Mouse (Mus musculus) fat pad, adult 2 months (tissue): ENCODE results near the gene Nufip1.

Experiments used
- DNase-seq: peaks from one replicate; pipeline ENCODE4 v3.0.0-alpha.2; 2011; ENCODE audit warnings: low read depth, low spot score; ENCODE audit errors: extremely low read depth

Gene Nufip1

GRCm38 (mm10) chr14:76110396-76111221, at the start of gene Nufip1, which contains the start of gene Gpalpp1:
Nufip1 (plus strand) TSS chr14:76110891.
Gpalpp1 (minus strand) TSS chr14:76110760.
- peak; percentile 56 for DNase-seq

GRCm38 (mm10) chr14:76067237-76067636, 43.5 kb upstream of the Nufip1 start:
- DNase-seq: peak; percentile 91

DNA sequence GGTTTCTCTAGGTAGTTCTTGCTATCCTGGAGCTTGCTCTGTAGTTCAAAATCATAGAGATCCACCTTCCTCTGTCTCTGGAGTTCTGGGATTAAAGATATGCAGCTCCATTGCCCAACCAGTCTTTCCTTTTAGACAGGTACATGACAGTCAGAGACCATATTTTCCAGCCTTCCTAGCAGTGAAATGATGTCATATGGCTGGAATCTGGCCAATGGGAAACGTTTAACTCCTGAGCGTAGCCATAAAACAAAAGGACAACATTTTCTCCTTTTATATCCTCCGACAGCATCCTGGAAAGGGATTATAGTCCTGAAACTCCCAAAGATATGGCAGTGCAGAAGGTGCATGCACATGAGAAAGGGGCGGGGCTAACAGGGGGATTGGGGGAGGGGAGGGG, 42.4 kb upstream of the Nufip1 start:
- no peak for DNase-seq

GRCm38 (mm10) chr14:76069296-76069695, 41.4 kb upstream of the Nufip1 start:
- DNase-seq: no peak

DNA sequence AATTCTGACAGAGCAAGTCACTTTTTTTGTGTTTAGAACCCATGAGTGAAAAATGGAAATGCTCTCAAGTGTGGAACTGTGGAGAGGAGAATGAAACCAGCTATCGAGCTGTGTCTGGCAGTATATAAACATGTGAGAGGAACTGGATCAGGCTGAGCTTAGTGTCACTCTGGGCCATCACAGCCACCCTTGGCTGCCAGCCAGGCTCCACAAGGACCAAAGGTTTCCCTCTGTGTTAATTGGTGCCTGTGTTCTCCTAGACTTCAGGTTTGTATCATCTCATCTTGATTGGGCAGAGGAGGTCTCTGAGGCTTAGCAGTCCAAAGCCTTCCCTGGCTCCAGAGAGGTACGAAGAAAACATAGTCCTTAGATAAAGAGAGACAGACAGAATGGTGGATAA, 38.1 kb upstream of the Nufip1 start:
- no peak for DNase-seq

- DNase-seq: no peak
Measured at GRCm38 (mm10) chr14:76074206-76074605, 36.5 kb upstream of the Nufip1 start.

DNA sequence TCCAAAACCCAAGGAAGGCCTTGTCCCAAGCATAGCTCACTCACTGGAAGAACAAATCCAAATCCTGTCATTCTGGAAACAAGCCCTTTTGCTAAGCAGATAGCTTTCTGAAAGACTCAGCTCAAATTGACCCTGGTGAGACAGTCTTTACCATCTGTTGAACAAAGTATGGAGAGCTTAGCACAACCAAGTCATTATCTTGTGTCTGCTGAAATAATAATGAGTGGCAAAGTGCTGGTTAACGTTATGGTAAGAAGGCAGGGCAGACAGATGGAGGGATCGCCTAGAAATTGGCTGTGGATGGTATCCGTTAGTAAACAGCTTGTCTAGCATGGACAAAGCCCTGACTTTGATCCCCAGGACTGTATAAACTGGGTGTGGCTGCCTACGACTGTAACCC, 35.0 kb upstream of the Nufip1 start:
- no peak for DNase-seq

GRCm38 (mm10) chr14:76076602-76077001, 34.1 kb upstream of the Nufip1 start:
- no peak for DNase-seq

DNA sequence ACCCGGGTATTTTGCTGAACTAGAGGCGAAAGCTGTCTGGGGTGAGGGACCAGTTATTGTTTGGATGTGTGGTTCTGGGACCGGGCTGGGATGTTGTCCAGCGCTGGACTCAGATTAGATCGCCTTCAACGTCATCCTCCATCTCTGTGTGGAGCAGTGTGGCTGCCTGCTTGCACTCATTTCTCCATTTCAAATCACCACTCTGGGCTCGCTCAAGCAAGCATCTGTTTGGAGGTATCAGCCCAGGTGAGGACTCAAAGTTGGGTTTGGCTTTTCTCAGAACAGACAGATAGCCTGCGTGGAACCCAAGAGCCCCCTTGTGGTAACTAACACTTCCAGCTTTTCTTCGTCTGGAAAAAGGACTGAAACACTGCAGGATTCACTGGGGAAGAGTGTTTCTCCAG, 33.6 kb upstream of the Nufip1 start:
- DNase-seq: no peak

- no peak for DNase-seq
Measured at GRCm38 (mm10) chr14:76081451-76081850, 29.2 kb upstream of the Nufip1 start.

GRCm38 (mm10) chr14:76082086-76082636, 28.5 kb upstream of the Nufip1 start:
- no peak for DNase-seq

- DNase-seq: no peak
Measured at GRCm38 (mm10) chr14:76084188-76084587, 26.5 kb upstream of the Nufip1 start.

GRCm38 (mm10) chr14:76097244-76097643, 13.4 kb upstream of the Nufip1 start:
- DNase-seq: no peak

- no peak for DNase-seq
Measured at GRCm38 (mm10) chr14:76097815-76098214, 12.9 kb upstream of the Nufip1 start.

GRCm38 (mm10) chr14:76099543-76099942, 11.1 kb upstream of the Nufip1 start:
- peak; percentile 33 for DNase-seq

GRCm38 (mm10) chr14:76115744-76116143, 5.1 kb downstream of the Nufip1 start:
- no peak for DNase-seq

- no peak for DNase-seq
Measured at GRCm38 (mm10) chr14:76118963-76119362, 8.3 kb downstream of the Nufip1 start.

DNA sequence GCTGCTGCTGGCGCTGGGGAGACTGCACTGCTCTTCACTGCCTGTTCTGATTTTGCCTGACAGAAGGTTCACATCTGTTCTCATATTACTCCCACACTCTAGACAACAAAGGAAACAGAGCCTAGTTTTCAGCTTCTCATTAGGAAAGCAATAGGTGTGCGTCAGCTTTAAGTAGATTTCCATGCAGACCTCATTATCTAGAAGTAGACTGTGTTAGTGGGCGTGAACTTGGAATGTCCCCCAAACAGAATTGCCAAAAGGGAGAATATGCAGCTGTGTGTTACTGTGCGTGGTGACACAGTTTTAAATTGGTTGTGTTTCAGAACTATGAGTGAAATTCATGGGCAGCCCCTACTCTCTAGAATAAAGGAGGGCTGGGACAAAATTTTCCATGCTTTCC, 9.8 kb downstream of the Nufip1 start:
- DNase-seq: no peak

DNA sequence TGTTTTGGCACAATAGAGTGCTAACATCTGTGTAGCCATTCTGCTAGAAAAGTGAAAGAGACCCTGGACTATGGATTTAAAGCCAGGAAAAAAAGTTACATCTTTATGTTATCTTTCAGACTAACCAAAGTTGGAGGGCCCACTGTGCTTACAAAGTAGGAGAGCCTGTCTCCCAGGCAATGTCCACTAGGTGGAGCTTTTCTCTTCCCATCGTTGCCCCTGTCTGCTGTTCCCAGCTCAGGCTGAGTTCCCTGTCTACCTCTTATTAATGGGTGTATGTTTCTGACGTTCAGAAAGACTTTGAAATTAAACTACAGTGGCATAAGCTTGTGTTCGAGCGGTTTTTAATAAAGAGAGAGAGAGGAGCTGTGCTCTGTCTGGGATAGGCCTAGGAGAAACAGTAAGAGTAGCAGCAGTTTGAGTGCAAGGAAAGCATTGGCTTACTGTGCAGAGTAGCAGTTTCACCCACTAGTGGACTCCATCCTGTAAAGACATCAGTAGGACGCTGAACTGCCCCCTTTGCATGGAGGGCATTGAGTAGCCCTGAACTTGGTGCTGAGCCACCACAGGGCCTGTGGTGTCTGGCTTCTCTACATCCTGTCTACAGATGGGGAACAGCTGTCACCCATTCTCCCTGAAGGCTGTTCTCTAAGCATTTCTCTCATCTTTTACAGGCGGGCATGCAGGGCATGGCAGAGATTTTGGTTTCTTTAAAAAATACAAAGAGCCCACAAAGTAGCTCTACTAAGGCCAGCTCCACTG, 11.4 kb downstream of the Nufip1 start:
- no peak for DNase-seq

- DNase-seq: no peak
Measured at GRCm38 (mm10) chr14:76122663-76123058, 12.0 kb downstream of the Nufip1 start.

GRCm38 (mm10) chr14:76127311-76127710, 16.6 kb downstream of the Nufip1 start:
- DNase-seq: no peak

DNA sequence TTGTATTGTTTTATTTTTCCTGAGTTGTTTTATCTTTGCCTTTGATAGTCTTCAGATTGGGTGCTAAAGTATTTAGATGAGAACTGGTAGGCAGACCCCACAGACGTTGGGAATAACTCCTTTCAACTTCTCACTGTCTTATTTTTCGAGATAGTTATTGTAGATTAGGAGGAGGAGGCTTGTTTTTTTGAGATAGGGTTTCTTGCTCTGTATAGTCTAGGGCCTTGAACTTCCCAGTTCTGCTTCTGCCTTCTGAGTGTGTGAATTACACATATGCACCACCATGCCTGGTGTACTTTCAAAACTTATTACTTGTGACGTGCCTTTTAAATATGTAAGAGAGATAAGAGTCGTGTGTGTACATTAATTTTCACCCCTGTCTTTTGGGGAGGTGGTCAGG, 17.5 kb downstream of the Nufip1 start:
- DNase-seq: no peak
